Mouse (Mus musculus) G1E (cell line): ENCODE results near the gene Bloc1s5. TPM values are rescaled to one million over a fixed set of nuclear protein-coding genes. Genes with fewer than 3 reads are reported as not detected.
A peak's percentile ranks its signal among the peaks of the same experiment; 100 is the strongest.

ENCODE experiments used
- ATAC-seq: 2 replicates; pipeline ENCODE4 v1.8.0; 2016; ENCODE audit warnings: mild to moderate bottlenecking; ENCODE audit not compliant: insufficient number of reproducible peaks, poor library complexity, low FRiP score, severe bottlenecking; ENCODE audit errors: extremely low read depth
- DNase-seq: peaks from one replicate; pipeline ENCODE4 v3.0.0; 2012; ENCODE audit warnings: low spot score
- H3K27me3 ChIP-seq: 2 replicates; pipeline ENCODE4 v1.6.1; 2012; ENCODE audit warnings: mild to moderate bottlenecking, low read length, inconsistent platforms; ENCODE audit not compliant: insufficient read depth
- H3K36me3 ChIP-seq: replicated peaks from 2 replicates; pipeline ENCODE3; 2012; ENCODE audit warnings: mild to moderate bottlenecking, inconsistent platforms
- H3K4me1 ChIP-seq: 2 replicates; pipeline ENCODE4 v1.6.1; 2012; ENCODE audit warnings: low read depth, low read length, inconsistent platforms, mixed read lengths; ENCODE audit not compliant: insufficient read depth
- H3K4me3 ChIP-seq: 2 replicates; pipeline ENCODE4 v1.5.1; 2012; ENCODE audit warnings: low read depth, mild to moderate bottlenecking, inconsistent platforms, low read length, moderate library complexity, mixed read lengths
- H3K9me3 ChIP-seq: replicated peaks from 2 replicates; pipeline ENCODE4 v1.6.1; 2012; ENCODE audit warnings: inconsistent platforms
- CTCF ChIP-seq: IDR thresholded peaks from 2 replicates; pipeline ENCODE4 v1.5.1; 2012; ENCODE audit warnings: low read depth, low read length, inconsistent platforms, mixed read lengths
- GATA1 ChIP-seq: IDR thresholded peaks from 2 replicates; pipeline ENCODE4 v1.6.1; 2012; ENCODE audit warnings: borderline replicate concordance, low read length, inconsistent platforms, mixed read lengths
- GATA2 ChIP-seq: IDR thresholded peaks from 2 replicates; pipeline ENCODE4 v1.6.1; 2012; ENCODE audit warnings: low read depth, low read length, inconsistent platforms, borderline replicate concordance
- POLR2AphosphoS5 ChIP-seq: IDR thresholded peaks from 2 replicates; pipeline ENCODE4 v1.6.1; 2012; ENCODE audit warnings: low read depth, low read length, inconsistent platforms; ENCODE audit not compliant: insufficient replicate concordance
- TAL1 ChIP-seq: conservative IDR thresholded peaks from 2 replicates; pipeline ENCODE4 v1.6.1; 2012; ENCODE audit warnings: low read depth, low read length, inconsistent platforms, mixed read lengths
- polyA plus RNA-seq: library from polyadenylated mRNA; stranded (reverse); fragments of >175 nt; gene quantifications from 2 replicates; pipeline ENCODE4 v1.2.3, GENCODE M21; 2012
- total RNA-seq, 2 experiments: library from RNA; stranded (forward) in 1 of 2; stranded (reverse) in 1 of 2; fragments of 200-1000 nt in 1 of 2; fragments of >200 nt in 1 of 2; fragmentation: Nextera tagmentation in 1 of 2; gene quantifications; 2 replicates each; pipeline ENCODE4 v1.2.3; 2014 to 2017

Gene Bloc1s5
- total and polyA plus RNA-seq, 3 experiments: 8.2 to 35.2 (median 17.2) TPM

- H3K36me3 ChIP-seq: no peaks in the 10 kb centered on the region
- H3K27me3 ChIP-seq: peaks cover 6% of the 10 kb centered on the region; the same call in 1 of the 2 replicates
- peaks cover 10% of the 10 kb centered on the region; the same call in 1 of the 2 replicates for H3K4me1 ChIP-seq
- DNase-seq (no peak), ATAC-seq (no peak)
- H3K9me3 ChIP-seq: no peaks in the 10 kb centered on the region
- H3K4me3 ChIP-seq: no peak overlapping the region
- TF ChIP-seq CTCF: 0 out of 2 replicates have a peak, but pooled peaks have one; percentile 23
- no peak for TF ChIP-seq POLR2AphosphoS5
Measured at GRCm38 (mm10) chr13:38580601-38581457, 54.1 kb downstream of the Bloc1s5 start.

- ATAC-seq (no peak), DNase-seq (no peak)
- TF ChIP-seq POLR2AphosphoS5: no peak
- no peak for TF ChIP-seq GATA2
- no peak for TF ChIP-seq CTCF
- no peak for TF ChIP-seq TAL1
- no peak for TF ChIP-seq GATA1
- H3K4me1 ChIP-seq: peaks cover 10% of the 10 kb centered on the region; the same call in 1 of the 2 replicates
- H3K4me3 ChIP-seq: no peak overlapping the region
- peaks cover 3% of the 10 kb centered on the region; the same call in 1 of the 2 replicates for H3K27me3 ChIP-seq
- H3K36me3 ChIP-seq: no peaks in the 10 kb centered on the region
- H3K9me3 ChIP-seq: no peaks in the 10 kb centered on the region
Measured at GRCm38 (mm10) chr13:38579971-38580600, 54.8 kb downstream of the Bloc1s5 start.

- TF ChIP-seq GATA1 (no peak), CTCF (no peak), TAL1 (no peak), GATA2 (no peak), POLR2AphosphoS5 (no peak)
- Histone ChIP-seq H3K9me3 (no peaks in the 10 kb centered on the region), H3K36me3 (no peaks in the 10 kb centered on the region), H3K27me3 (0 out of 2 replicates have a peak, but pooled peaks cover 5% of the 10 kb centered on the region), H3K4me1 (no peaks in the 10 kb centered on the region), H3K4me3 (no peak overlapping the region)
- DNase-seq (no peak), ATAC-seq (no peak)
Measured at GRCm38 (mm10) chr13:38574668-38575067, 60.2 kb downstream of the Bloc1s5 start.

DNA sequence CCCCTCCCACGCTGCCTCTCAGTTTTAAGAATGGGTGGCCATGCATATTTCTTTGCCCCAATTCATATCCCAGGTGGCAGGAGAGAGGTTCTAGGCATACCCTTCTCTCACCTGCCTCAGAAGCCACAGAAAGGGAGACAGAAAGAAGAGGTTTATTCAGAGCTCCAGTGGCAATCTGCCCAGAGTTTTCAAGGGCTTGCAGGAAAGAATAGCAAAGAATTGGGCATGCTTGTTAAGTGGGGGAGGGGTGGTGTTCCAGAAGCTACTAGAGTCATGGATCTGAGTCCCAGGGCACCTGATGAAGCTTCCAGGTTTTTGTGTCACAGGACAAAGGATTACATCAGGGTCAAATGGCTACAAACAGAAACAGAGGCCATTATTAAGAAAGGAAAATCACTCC, 61.6 kb downstream of the Bloc1s5 start:
- DNase-seq (no peak), ATAC-seq (no peak)
- peaks cover 5% of the 10 kb centered on the region; the same call in 1 of the 2 replicates for H3K27me3 ChIP-seq
- no peaks in the 10 kb centered on the region for H3K9me3 ChIP-seq
- H3K4me1 ChIP-seq: no peaks in the 10 kb centered on the region
- H3K36me3 ChIP-seq: no peaks in the 10 kb centered on the region
- H3K4me3 ChIP-seq: no peak overlapping the region
- no peak for TF ChIP-seq TAL1

DNA sequence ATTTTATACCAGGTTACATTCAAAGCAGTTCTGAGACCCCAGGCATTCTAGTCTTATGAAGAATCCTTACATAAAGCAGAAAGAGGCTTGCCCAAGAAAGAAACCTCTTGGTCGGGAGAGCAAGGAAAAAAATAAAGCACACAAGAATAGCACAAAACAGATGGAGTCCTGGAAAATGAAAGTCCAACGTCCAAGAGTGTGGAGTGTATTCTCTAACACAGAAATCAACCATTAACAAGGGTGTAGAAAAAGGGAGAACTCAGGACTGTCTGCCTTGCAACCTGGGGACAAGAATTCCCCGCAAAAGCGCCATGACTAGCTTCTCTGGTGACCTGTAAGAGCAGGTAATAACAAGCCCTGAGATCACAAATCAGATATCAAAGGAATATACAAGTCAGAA, 69.7 kb downstream of the Bloc1s5 start:
- DNase-seq (no peak), ATAC-seq (no peak)
- Histone ChIP-seq H3K36me3 (no peaks in the 10 kb centered on the region), H3K27me3 (peaks cover 12% of the 10 kb centered on the region; the same call in 1 of the 2 replicates), H3K9me3 (no peaks in the 10 kb centered on the region), H3K4me1 (no peaks in the 10 kb centered on the region; the same call in 1 of the 2 replicates), H3K4me3 (no peak overlapping the region)
- TF ChIP-seq POLR2AphosphoS5: no peak

GRCm38 (mm10) chr13:38554611-38555010, 80.3 kb downstream of the Bloc1s5 start:
- Histone ChIP-seq H3K4me1 (peaks cover 4% of the 10 kb centered on the region; the same call in 1 of the 2 replicates), H3K9me3 (no peaks in the 10 kb centered on the region), H3K36me3 (no peaks in the 10 kb centered on the region), H3K4me3 (no peak overlapping the region), H3K27me3 (peaks cover 2% of the 10 kb centered on the region; the same call in 1 of the 2 replicates)
- DNase-seq: no peak
- no peak for ATAC-seq
- no peak for TF ChIP-seq GATA2

DNA sequence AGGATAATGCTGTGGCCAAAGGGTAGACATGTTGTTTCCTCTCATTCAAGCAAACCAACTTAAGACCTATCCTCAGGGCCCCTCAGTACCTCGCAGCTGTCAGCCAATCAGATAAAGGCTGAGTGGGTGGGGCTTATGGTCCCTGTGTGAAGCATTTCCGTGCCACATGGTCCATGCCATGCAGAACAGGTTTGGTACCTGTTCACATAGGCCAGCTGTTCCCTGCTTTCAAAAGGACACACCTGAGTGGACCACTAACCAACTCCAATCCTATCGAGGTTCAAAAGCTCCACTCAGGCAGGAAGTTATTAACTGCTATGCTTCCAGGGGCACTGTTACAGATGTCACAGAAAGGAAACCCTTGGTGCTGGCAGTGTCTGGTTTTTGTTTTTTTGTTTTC, 80.7 kb downstream of the Bloc1s5 start:
- Histone ChIP-seq H3K36me3 (no peaks in the 10 kb centered on the region), H3K4me1 (peaks cover 2% of the 10 kb centered on the region; the same call in 1 of the 2 replicates), H3K4me3 (no peak overlapping the region), H3K27me3 (peaks cover 2% of the 10 kb centered on the region; the same call in 1 of the 2 replicates), H3K9me3 (no peaks in the 10 kb centered on the region)
- ATAC-seq: no peak
- no peak for DNase-seq
- TF ChIP-seq POLR2AphosphoS5: no peak
